Mouse (Mus musculus) testis, adult 2 months (tissue): Measurements from ENCODE around the gene Cdr2.

Experiments used
- CTCF ChIP-seq: fragments of 200-500 bp; IDR thresholded peaks from 2 replicates; pipeline ENCODE4 v1.5.1; 2012; ENCODE audit warnings: low read depth, mild to moderate bottlenecking, inconsistent platforms, low read length, moderate library complexity; ENCODE audit not compliant: control insufficient read depth, insufficient read depth, insufficient replicate concordance
- POLR2A ChIP-seq: fragments of 200-500 bp; IDR thresholded peaks from 2 replicates; pipeline ENCODE4 v1.6.1; 2012; ENCODE audit warnings: low read depth, mild to moderate bottlenecking, inconsistent platforms, low read length, moderate library complexity; ENCODE audit not compliant: control insufficient read depth

GRCm38 (mm10) chr7:120943936-120944509, 38.1 kb downstream of the Cdr2 start:
- no peak for TF ChIP-seq POLR2A
- TF ChIP-seq CTCF, result no peak
